Mouse (Mus musculus): ENCODE data around the gene Cirbp. TPM values are rescaled to one million over a fixed set of nuclear protein-coding genes. Genes with fewer than 3 reads are reported as not detected.
A peak's percentile ranks its signal among the peaks of the same experiment; 100 is the strongest.

The Cirbp gene
- polyA plus RNA-seq, 1 experiment from 2014 or later = 311 TPM

- Histone ChIP-seq H3K36me3 (ENCODE audit: control insufficient read depth, insufficient read depth, low read length) (peaks cover 57% of the 10 kb centered on the region), H3K27ac (ENCODE audit: low read depth, low read length) (no peak overlapping the region), H3K9ac (ENCODE audit: low read depth, low read length) (no peak overlapping the region), H3K27me3 (replicated peaks; ENCODE audit: control insufficient read depth, insufficient read depth, low read length) (no peaks in the 10 kb centered on the region), H3K9me3 (ENCODE audit: control insufficient read depth, low read length) (no peaks in the 10 kb centered on the region), H3K4me1 (ENCODE audit: control insufficient read depth, insufficient read depth, low read depth, low read length) (peaks cover 11% of the 10 kb centered on the region), H3K4me3 (ENCODE audit: low read length) (no peak overlapping the region), H3K4me2 (ENCODE audit: low read length) (no peak overlapping the region)
- ATAC-seq = no peak
- 93% methylated on average over 9 of the region's 9 CpGs for WGBS
These were observed 35.9 kb upstream of the Cirbp start for GRCm38 (mm10) chr10:80129846-80130245.

DNA sequence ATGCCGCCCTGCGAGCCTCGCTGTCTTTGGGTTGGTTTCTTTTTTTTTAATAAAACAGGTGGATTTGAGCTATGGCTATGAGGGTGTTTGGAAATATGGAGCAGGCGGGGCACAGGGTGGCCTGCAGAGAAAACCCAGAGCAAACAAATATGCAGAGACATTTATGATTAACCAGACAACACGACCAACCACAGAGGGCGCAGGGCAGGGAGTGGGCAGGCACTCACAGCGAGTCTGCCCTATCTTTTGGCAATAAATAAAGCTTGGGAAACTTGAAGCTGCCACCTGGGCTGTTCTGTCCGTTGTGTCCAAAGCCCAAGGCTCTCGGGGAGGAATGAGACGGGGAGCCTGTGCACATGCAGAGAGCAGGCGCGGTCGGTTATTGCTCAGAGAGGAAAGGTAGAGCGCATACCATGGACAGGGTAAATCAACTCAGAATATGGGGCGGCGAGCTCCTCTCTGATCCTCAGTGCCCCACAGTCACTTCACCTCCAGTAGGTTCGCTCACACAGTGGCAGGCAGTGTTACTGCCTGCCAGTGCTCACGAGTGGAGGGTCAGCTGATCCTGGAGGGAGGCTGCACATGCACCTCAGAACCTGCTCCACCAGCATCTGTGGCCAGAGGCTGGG is 35.3 kb upstream of the Cirbp start:
- 0 out of 2 replicates have a peak, but pooled peaks have one; percentile 1 for ATAC-seq
- Histone ChIP-seq H3K4me3 (ENCODE audit: low read length) (no peak overlapping the region), H3K4me2 (ENCODE audit: low read length) (no peak overlapping the region), H3K27ac (ENCODE audit: low read depth, low read length) (no peak overlapping the region), H3K27me3 (replicated peaks; ENCODE audit: control insufficient read depth, insufficient read depth, low read length) (no peaks in the 10 kb centered on the region), H3K36me3 (ENCODE audit: control insufficient read depth, insufficient read depth, low read length) (peaks cover 63% of the 10 kb centered on the region), H3K9ac (ENCODE audit: low read depth, low read length) (no peak overlapping the region), H3K4me1 (ENCODE audit: control insufficient read depth, insufficient read depth, low read depth, low read length) (peaks cover 11% of the 10 kb centered on the region), H3K9me3 (ENCODE audit: control insufficient read depth, low read length) (no peaks in the 10 kb centered on the region)
- WGBS = 86% methylated on average over 18 of the region's 18 CpGs

DNA sequence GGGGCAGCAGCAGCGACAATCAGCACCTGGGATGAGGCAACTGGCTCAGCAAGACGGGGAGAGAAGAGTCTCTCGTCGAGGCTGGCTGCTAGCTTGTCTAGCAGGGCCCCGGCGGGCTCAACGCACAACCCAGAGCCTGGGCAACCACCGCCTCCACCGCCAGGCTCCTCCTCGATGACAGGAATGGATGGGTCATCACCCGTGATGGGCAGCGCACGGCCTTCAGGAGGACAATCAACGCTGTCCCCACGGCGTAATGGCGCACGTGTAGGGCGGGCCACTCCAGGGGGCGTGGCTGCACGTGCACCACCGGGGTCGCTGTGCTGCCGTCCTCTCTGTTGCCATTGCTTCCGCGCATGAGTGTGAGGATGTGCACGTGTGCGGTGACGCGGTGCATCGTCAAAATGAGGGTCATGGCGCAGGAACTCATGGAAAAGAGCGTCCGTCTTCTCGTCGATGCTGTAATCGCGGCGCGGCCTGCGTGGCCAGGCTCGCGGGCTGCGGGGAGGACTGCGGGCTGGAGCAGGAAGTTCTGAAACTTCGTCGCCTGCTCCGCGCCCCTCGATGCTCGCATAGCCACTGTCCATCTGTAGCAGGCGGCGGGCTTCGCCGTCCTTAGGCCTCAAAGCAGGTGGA is 34.4 kb upstream of the Cirbp start:
- H3K27me3 ChIP-seq (replicated peaks; ENCODE audit: control insufficient read depth, insufficient read depth, low read length) = no peaks in the 10 kb centered on the region
- peak overlapping the region; percentile 34 for H3K4me2 ChIP-seq (ENCODE audit: low read length)
- 18% methylated on average over 55 of the region's 55 CpGs for WGBS
- H3K36me3 ChIP-seq (ENCODE audit: control insufficient read depth, insufficient read depth, low read length) = peaks cover 65% of the 10 kb centered on the region
- no peak overlapping the region for H3K9ac ChIP-seq (ENCODE audit: low read depth, low read length)
- no peaks in the 10 kb centered on the region for H3K9me3 ChIP-seq (ENCODE audit: control insufficient read depth, low read length)
- peaks cover 15% of the 10 kb centered on the region for H3K4me1 ChIP-seq (ENCODE audit: control insufficient read depth, insufficient read depth, low read depth, low read length)
- peak overlapping the region; percentile 31; the same call in 1 of the 2 replicates for H3K27ac ChIP-seq (ENCODE audit: low read depth, low read length)
- peak; percentile 60 for ATAC-seq
- peak overlapping the region; percentile 4; the same call in 1 of the 2 replicates for H3K4me3 ChIP-seq (ENCODE audit: low read length)

- Histone ChIP-seq H3K4me1 (ENCODE audit: control insufficient read depth, insufficient read depth, low read depth, low read length) (peaks cover 20% of the 10 kb centered on the region), H3K4me2 (ENCODE audit: low read length) (peak overlapping the region; percentile 34), H3K9ac (ENCODE audit: low read depth, low read length) (0 out of 2 replicates have a peak overlapping the region, but pooled peaks have one; percentile 10), H3K27ac (ENCODE audit: low read depth, low read length) (peak overlapping the region; percentile 31; the same call in 1 of the 2 replicates), H3K36me3 (ENCODE audit: control insufficient read depth, insufficient read depth, low read length) (peaks cover 65% of the 10 kb centered on the region), H3K4me3 (ENCODE audit: low read length) (peak overlapping the region; percentile 4; the same call in 1 of the 2 replicates), H3K27me3 (replicated peaks; ENCODE audit: control insufficient read depth, insufficient read depth, low read length) (no peaks in the 10 kb centered on the region), H3K9me3 (ENCODE audit: control insufficient read depth, low read length) (no peaks in the 10 kb centered on the region)
- WGBS = 36% methylated on average over 25 of the region's 27 CpGs
- peak; percentile 13 for ATAC-seq
These were observed 33.8 kb upstream of the Cirbp start for GRCm38 (mm10) chr10:80131952-80132350.

DNA sequence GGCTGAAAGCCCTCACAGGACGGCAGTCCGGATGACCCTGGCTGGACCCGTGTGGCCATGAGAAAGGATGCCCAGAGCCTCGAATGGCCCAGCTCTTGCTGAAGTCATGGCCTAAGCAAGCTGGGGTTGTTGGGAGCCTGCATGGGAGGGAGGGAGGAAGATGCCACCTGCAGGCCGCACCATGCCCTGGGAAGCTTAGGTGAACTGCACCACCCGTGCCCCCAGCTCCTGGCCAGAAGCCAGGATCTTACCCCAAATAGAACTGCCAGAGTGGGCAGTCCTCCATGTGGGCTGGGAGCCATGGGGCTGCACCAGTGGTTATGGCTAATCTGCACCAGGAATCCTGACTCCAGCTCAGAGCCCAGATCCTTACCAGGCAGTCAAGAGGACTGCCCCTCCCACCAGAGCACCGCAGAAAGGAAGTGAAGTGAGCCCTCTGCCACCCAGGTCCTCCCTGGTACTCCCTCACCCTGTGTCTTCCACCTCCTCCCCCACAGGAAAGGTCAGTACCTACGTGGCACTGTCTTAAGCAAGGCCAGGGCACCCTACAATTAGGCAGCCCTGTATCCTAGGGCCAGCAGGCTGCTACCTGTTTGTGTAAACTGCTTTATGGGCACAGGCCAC is 32.4 kb upstream of the Cirbp start:
- Histone ChIP-seq H3K9me3 (ENCODE audit: control insufficient read depth, low read length) (no peaks in the 10 kb centered on the region), H3K27ac (ENCODE audit: low read depth, low read length) (no peak overlapping the region), H3K4me1 (ENCODE audit: control insufficient read depth, insufficient read depth, low read depth, low read length) (peaks cover 32% of the 10 kb centered on the region), H3K4me2 (ENCODE audit: low read length) (no peak overlapping the region), H3K9ac (ENCODE audit: low read depth, low read length) (peak overlapping the region; percentile 24; the same call in 1 of the 2 replicates), H3K4me3 (ENCODE audit: low read length) (no peak overlapping the region), H3K27me3 (replicated peaks; ENCODE audit: control insufficient read depth, insufficient read depth, low read length) (no peaks in the 10 kb centered on the region), H3K36me3 (ENCODE audit: control insufficient read depth, insufficient read depth, low read length) (peaks cover 52% of the 10 kb centered on the region)
- ATAC-seq = no peak
- WGBS = 75% methylated on average over 8 of the region's 8 CpGs

- no peak overlapping the region for H3K9ac ChIP-seq (ENCODE audit: low read depth, low read length)
- no peaks in the 10 kb centered on the region for H3K27me3 ChIP-seq (replicated peaks; ENCODE audit: control insufficient read depth, insufficient read depth, low read length)
- peaks cover 35% of the 10 kb centered on the region for H3K4me1 ChIP-seq (ENCODE audit: control insufficient read depth, insufficient read depth, low read depth, low read length)
- no peaks in the 10 kb centered on the region for H3K9me3 ChIP-seq (ENCODE audit: control insufficient read depth, low read length)
- H3K4me2 ChIP-seq (ENCODE audit: low read length) = no peak overlapping the region
- no peak for ATAC-seq
- no peak overlapping the region for H3K4me3 ChIP-seq (ENCODE audit: low read length)
- H3K36me3 ChIP-seq (ENCODE audit: control insufficient read depth, insufficient read depth, low read length) = peaks cover 44% of the 10 kb centered on the region; the same call in 1 of the 2 replicates
- no peak overlapping the region for H3K27ac ChIP-seq (ENCODE audit: low read depth, low read length)
- 91% methylated on average over 9 of the region's 9 CpGs for WGBS
These were observed 31.4 kb upstream of the Cirbp start for GRCm38 (mm10) chr10:80134421-80134820.

GRCm38 (mm10) chr10:80135161-80135560 is 30.6 kb upstream of the Cirbp start:
- Histone ChIP-seq H3K27me3 (replicated peaks; ENCODE audit: control insufficient read depth, insufficient read depth, low read length) (no peaks in the 10 kb centered on the region), H3K36me3 (ENCODE audit: control insufficient read depth, insufficient read depth, low read length) (peaks cover 38% of the 10 kb centered on the region; the same call in 1 of the 2 replicates), H3K4me3 (ENCODE audit: low read length) (no peak overlapping the region), H3K4me1 (ENCODE audit: control insufficient read depth, insufficient read depth, low read depth, low read length) (peaks cover 37% of the 10 kb centered on the region), H3K9ac (ENCODE audit: low read depth, low read length) (no peak overlapping the region), H3K9me3 (ENCODE audit: control insufficient read depth, low read length) (no peaks in the 10 kb centered on the region), H3K27ac (ENCODE audit: low read depth, low read length) (no peak overlapping the region), H3K4me2 (ENCODE audit: low read length) (no peak overlapping the region)
- WGBS = 83% methylated on average over 10 of the region's 10 CpGs
- no peak for ATAC-seq

- ATAC-seq = no peak
- peaks cover 35% of the 10 kb centered on the region; the same call in 1 of the 2 replicates for H3K36me3 ChIP-seq (ENCODE audit: control insufficient read depth, insufficient read depth, low read length)
- H3K4me1 ChIP-seq (ENCODE audit: control insufficient read depth, insufficient read depth, low read depth, low read length) = peaks cover 37% of the 10 kb centered on the region
- no peaks in the 10 kb centered on the region for H3K9me3 ChIP-seq (ENCODE audit: control insufficient read depth, low read length)
- no peak overlapping the region for H3K9ac ChIP-seq (ENCODE audit: low read depth, low read length)
- H3K27me3 ChIP-seq (replicated peaks; ENCODE audit: control insufficient read depth, insufficient read depth, low read length) = no peaks in the 10 kb centered on the region
- WGBS = 81% methylated on average over 1 of the region's 1 CpGs
- no peak overlapping the region for H3K27ac ChIP-seq (ENCODE audit: low read depth, low read length)
- H3K4me3 ChIP-seq (ENCODE audit: low read length) = no peak overlapping the region
- no peak overlapping the region for H3K4me2 ChIP-seq (ENCODE audit: low read length)
These were observed 30.1 kb upstream of the Cirbp start for GRCm38 (mm10) chr10:80135641-80136040.

Measured in hindbrain, embryonic 16.5 days (tissue).